17 mouse cellular contexts compared by ENCODE assay signal in the genomic region with DNA sequence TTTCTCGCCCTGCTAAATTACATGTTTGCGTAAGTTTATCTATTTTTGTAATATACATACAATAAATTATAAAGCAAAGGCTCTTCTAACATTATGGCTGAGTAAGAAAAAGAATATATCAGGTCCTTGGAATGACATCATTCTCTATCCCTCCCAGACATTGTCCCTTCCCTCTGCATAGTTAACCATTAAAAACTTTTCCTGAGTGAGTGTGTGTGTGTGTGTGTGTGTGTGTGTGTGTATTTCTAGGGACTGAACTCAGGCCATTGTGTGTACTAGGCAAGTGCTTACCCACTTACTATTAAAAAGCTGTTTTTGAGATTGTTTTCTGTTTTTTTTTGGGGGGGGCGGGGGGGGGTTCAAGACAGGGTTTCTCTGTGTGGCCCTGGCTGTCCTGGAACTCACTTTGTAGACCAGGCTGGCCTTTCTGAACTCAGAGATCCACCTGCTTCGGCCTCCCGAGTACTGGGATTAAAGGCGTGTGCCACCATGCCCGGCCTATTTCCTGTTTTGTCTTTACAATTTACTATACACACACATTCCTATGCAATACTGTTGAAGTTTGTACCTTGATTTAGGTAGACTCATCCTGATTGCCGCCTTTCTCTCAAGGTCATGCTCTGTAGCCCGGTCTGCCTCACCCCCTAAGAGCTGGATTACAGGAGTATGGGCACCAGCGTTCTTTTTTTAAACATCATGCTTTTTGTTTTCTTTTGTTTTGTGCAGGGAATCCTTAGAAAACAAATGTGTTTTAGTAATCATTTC. TPM values are rescaled to one million over a fixed set of nuclear protein-coding genes. Genes with fewer than 3 reads are reported as not detected.
A peak's percentile ranks its signal among the peaks of the same experiment; 100 is the strongest.
DNase-seq lines count a peak whose midpoint lies in the region; ATAC-seq and TF ChIP-seq lines count a peak whose summit lies in the region.
"Had no signal": no experiment of that assay in that cellular context is flagged by ENCODE, and none has a peak within 500 bp of the region (broad histone marks: within the 10 kb centered on the region; RNA-seq: fewer than 3 reads in every experiment).

No protein-coding gene starts in this region.

- WGBS in heart, embryonic 10.5 days = 88% methylated on average over 10 of the region's 10 CpGs
- 91% methylated on average over 10 of the region's 10 CpGs for WGBS in heart, embryonic 12.5 days
- WGBS in lung, postnatal 0 days = 81% methylated on average over 10 of the region's 10 CpGs
- WGBS in lung, adult 2 months = 70% methylated on average over 10 of the region's 10 CpGs
- WGBS in stomach, embryonic 15.5 days = 80% methylated on average over 10 of the region's 10 CpGs

- peak; percentile 60 for DNase-seq in heart, embryonic 10.5 days (ENCODE audit: low spot score)
- no peak for DNase-seq in lung, postnatal 0 days (ENCODE audit: low spot score)
- no peak for DNase-seq in lung, adult 2 months
- DNase-seq in kidney, postnatal 25 days = peak; percentile 56 to 57
- DNase-seq in ovary, postnatal 36 days (ENCODE audit: low spot score) = no peak
- DNase-seq: adrenal gland, postnatal 25 days had no signal

- TF ChIP-seq CTCF in lung, postnatal 0 days (IDR thresholded peaks at IDR 0.05) = no peak
- TF ChIP-seq CTCF in lung, adult 2 months (IDR thresholded peaks at IDR 0.05; ENCODE audit: insufficient read depth, low read length) = no peak

- H3K4me2 ChIP-seq in heart, embryonic 12.5 days = no peak overlapping the region
- H3K4me2 ChIP-seq in lung, postnatal 0 days (replicated peaks; ENCODE audit: low read depth, low read length) = peak overlapping the region; percentile 77; the same call in 1 of the 2 replicates
- peak overlapping the region; percentile 79; the same call in 1 of the 2 replicates for H3K4me2 ChIP-seq in stomach, embryonic 15.5 days
- H3K4me2 ChIP-seq: forebrain, embryonic 13.5 days had no signal

- no peak for TF ChIP-seq EP300 in lung, postnatal 0 days (IDR thresholded peaks at IDR 0.05)

- H3K4me3 ChIP-seq in heart, embryonic 10.5 days = no peak overlapping the region
- no peak overlapping the region for H3K4me3 ChIP-seq in heart, embryonic 12.5 days
- no peak overlapping the region for H3K4me3 ChIP-seq in lung, postnatal 0 days (ENCODE audit: low read depth, low read length)
- H3K4me3 ChIP-seq in lung, adult 2 months (replicated peaks; ENCODE audit: extremely low read depth, low read depth, low read length) = no peak overlapping the region
- no peak overlapping the region for H3K4me3 ChIP-seq in stomach, embryonic 15.5 days (replicated peaks)
- H3K4me3 ChIP-seq: forebrain, embryonic 13.5 days; heart, embryonic 13.5 days; midbrain, embryonic 10.5 days had no signal

- no peak overlapping the region for H3K27ac ChIP-seq in heart, embryonic 10.5 days
- H3K27ac ChIP-seq in heart, embryonic 12.5 days (ENCODE audit: poor library complexity, severe bottlenecking) = no peak overlapping the region
- H3K27ac ChIP-seq in lung, postnatal 0 days (ENCODE audit: low read length) = no peak overlapping the region
- peak overlapping the region; percentile 31; the same call in 1 of the 2 replicates for H3K27ac ChIP-seq in stomach, embryonic 15.5 days
- H3K27ac ChIP-seq: embryonic facial prominence, embryonic 15.5 days; forebrain, embryonic 13.5 days; heart, embryonic 13.5 days; midbrain, embryonic 10.5 days had no signal

- peaks cover 27% of the 10 kb centered on the region for H3K4me1 ChIP-seq in heart, embryonic 10.5 days
- peaks cover 19% of the 10 kb centered on the region for H3K4me1 ChIP-seq in heart, embryonic 12.5 days (replicated peaks)
- H3K4me1 ChIP-seq in lung, postnatal 0 days (ENCODE audit: insufficient read depth, low read depth, low read length) = peaks cover 9% of the 10 kb centered on the region; the same call in 1 of the 2 replicates
- peaks cover 12% of the 10 kb centered on the region for H3K4me1 ChIP-seq in lung, adult 2 months (ENCODE audit: control insufficient read depth, insufficient read depth, low read length)
- H3K4me1 ChIP-seq in stomach, embryonic 15.5 days = no peaks in the 10 kb centered on the region

- no peaks in the 10 kb centered on the region for H3K9me3 ChIP-seq in heart, embryonic 10.5 days
- no peaks in the 10 kb centered on the region for H3K9me3 ChIP-seq in heart, embryonic 12.5 days (replicated peaks)
- no peaks in the 10 kb centered on the region for H3K9me3 ChIP-seq in lung, postnatal 0 days (ENCODE audit: low read length)
- H3K9me3 ChIP-seq in stomach, embryonic 15.5 days = no peaks in the 10 kb centered on the region
- H3K9me3 ChIP-seq: embryonic facial prominence, embryonic 15.5 days; forebrain, embryonic 13.5 days; heart, embryonic 13.5 days; midbrain, embryonic 10.5 days had no signal

- H3K27me3 ChIP-seq in heart, embryonic 10.5 days (ENCODE audit: insufficient read depth, poor library complexity, severe bottlenecking) = no peaks in the 10 kb centered on the region
- no peaks in the 10 kb centered on the region for H3K27me3 ChIP-seq in heart, embryonic 12.5 days (replicated peaks)
- H3K27me3 ChIP-seq in lung, postnatal 0 days (replicated peaks; ENCODE audit: insufficient read depth, low read length) = no peaks in the 10 kb centered on the region
- H3K27me3 ChIP-seq in stomach, embryonic 15.5 days (replicated peaks) = no peaks in the 10 kb centered on the region
- H3K27me3 ChIP-seq: embryonic facial prominence, embryonic 15.5 days; forebrain, embryonic 13.5 days; heart, embryonic 13.5 days had no signal

- ATAC-seq in heart, embryonic 12.5 days (ENCODE audit: insufficient number of reproducible peaks, low FRiP score) = no peak
- no peak for ATAC-seq in lung, postnatal 0 days
- no peak for ATAC-seq in stomach, embryonic 15.5 days (ENCODE audit: insufficient read depth, low FRiP score, low read depth)
- no peak for ATAC-seq in monocyte, adult 5-6 weeks (replicated peaks; ENCODE audit: insufficient number of reproducible peaks, low FRiP score, low TSS enrichment, poor library complexity, severe bottlenecking)
- ATAC-seq: forebrain, embryonic 13.5 days had no signal

- H3K36me3 ChIP-seq in heart, embryonic 10.5 days = no peaks in the 10 kb centered on the region
- H3K36me3 ChIP-seq in heart, embryonic 12.5 days = no peaks in the 10 kb centered on the region
- no peaks in the 10 kb centered on the region for H3K36me3 ChIP-seq in lung, postnatal 0 days (ENCODE audit: insufficient read depth, low read length)
- H3K36me3 ChIP-seq in stomach, embryonic 15.5 days = no peaks in the 10 kb centered on the region
- H3K36me3 ChIP-seq: embryonic facial prominence, embryonic 15.5 days; heart, embryonic 13.5 days; midbrain, embryonic 10.5 days had no signal

- H3K9ac ChIP-seq in heart, embryonic 12.5 days = no peak overlapping the region
- no peak overlapping the region for H3K9ac ChIP-seq in lung, postnatal 0 days (replicated peaks; ENCODE audit: low read depth)
- H3K9ac ChIP-seq in stomach, embryonic 15.5 days = no peak overlapping the region
- H3K9ac ChIP-seq: embryonic facial prominence, embryonic 15.5 days; forebrain, embryonic 13.5 days; heart, embryonic 13.5 days had no signal

- TF ChIP-seq POLR2A in lung, adult 2 months (IDR thresholded peaks at IDR 0.05; ENCODE audit: borderline replicate concordance, extremely low read depth, low read depth, low read length) = no peak

RNA-seq across cellular contexts. Expression of a gene that starts 2.6 kb away (rescaled TPM):
- polyA plus RNA-seq in heart, embryonic 10.5 days (2016; fragmentation: Nextera tagmentation; extraction: Ambion mirVana) = 10.4 and 17.7 TPM in 2 replicates
- polyA plus RNA-seq in heart, embryonic 12.5 days (2016; fragmentation: Nextera tagmentation; extraction: Ambion mirVana) = 16.6 and 16.9 TPM in 2 replicates
- polyA plus RNA-seq in lung, postnatal 0 days (2015; fragmentation: Nextera tagmentation; extraction: Ambion mirVana) = 28.3 and 33.0 TPM in 2 replicates
- polyA plus RNA-seq in lung, adult 2 months (2012; rRNA removed) = 64.7 and 96.6 TPM in 2 replicates
- polyA plus RNA-seq in stomach, embryonic 15.5 days (2015; fragmentation: Nextera tagmentation; extraction: Ambion mirVana) = 41.5 and 43.7 TPM in 2 replicates
- total RNA-seq in monocyte, adult 5-6 weeks (2017) = 2.0 to 5.6 TPM (median 2.1 TPM) in 3 replicates

RNA-seq across cellular contexts. Expression of a gene that starts 28.7 kb away (rescaled TPM):
- not detected in 2 replicates for polyA plus RNA-seq in heart, embryonic 10.5 days (2016; fragmentation: Nextera tagmentation; extraction: Ambion mirVana)
- not detected in 2 replicates for polyA plus RNA-seq in heart, embryonic 12.5 days (2016; fragmentation: Nextera tagmentation; extraction: Ambion mirVana)
- polyA plus RNA-seq in lung, postnatal 0 days (2015; fragmentation: Nextera tagmentation; extraction: Ambion mirVana) = not detected in 2 replicates
- polyA plus RNA-seq in lung, adult 2 months (2012; rRNA removed) = not detected in 2 replicates
- polyA plus RNA-seq in stomach, embryonic 15.5 days (2015; fragmentation: Nextera tagmentation; extraction: Ambion mirVana) = 0.23 TPM in 1 of 2 replicates, not detected in the other
- total RNA-seq in monocyte, adult 5-6 weeks (2017) = not detected in 3 replicates
- total RNA-seq: adrenal gland, postnatal 25 days; gastrocnemius, adult 8-10 months; layer of hippocampus, postnatal 25 days had no signal
- polyA plus RNA-seq: embryonic facial prominence, embryonic 15.5 days; forebrain, embryonic 13.5 days; heart, embryonic 13.5 days; liver, embryonic 16.5 days; midbrain, embryonic 10.5 days; thymus, postnatal 0 days had no signal

Comparison
In these comparisons a context has a peak if more than half of its experiments do, and no peak if none do; other contexts are left out.
1. DNase-seq: peak in heart, embryonic 10.5 days (single experiment) and kidney, postnatal 25 days (2 of 2); none in lung, postnatal 0 days (single experiment), lung, adult 2 months (single experiment) and ovary, postnatal 36 days (single experiment).